Mouse (Mus musculus) embryonic facial prominence, embryonic 12.5 days (tissue): ENCODE data around the gene 6030408B16Rik. TPM values are rescaled to one million over a fixed set of nuclear protein-coding genes. Genes with fewer than 3 reads are reported as not detected.

Source experiments
- ATAC-seq: fragments of 200-750 bp; cut with Nextera tagmentation; 2 replicates; pipeline ENCODE4 v1.8.0; 2017; ENCODE audit not compliant: insufficient number of reproducible peaks, insufficient read depth, low FRiP score, low TSS enrichment
- H3K27ac ChIP-seq: fragments of 300-500 bp; sonication (generic); 2 replicates; pipeline ENCODE4 v1.5.1; 2016; ENCODE audit warnings: mild to moderate bottlenecking
- H3K27me3 ChIP-seq: fragments of 300-500 bp; sonication (generic); 2 replicates; pipeline ENCODE4 v1.6.1; 2016; ENCODE audit warnings: mild to moderate bottlenecking, moderate library complexity
- H3K36me3 ChIP-seq: fragments of 300-500 bp; sonication (generic); 2 replicates; pipeline ENCODE4 v1.6.1; 2016; ENCODE audit warnings: mild to moderate bottlenecking
- H3K4me1 ChIP-seq: fragments of 300-500 bp; sonication (generic); 2 replicates; pipeline ENCODE4 v1.6.1; 2016
- H3K4me2 ChIP-seq: fragments of 300-500 bp; sonication (generic); replicated peaks from 2 replicates; pipeline ENCODE4 v1.6.1; 2016; ENCODE audit warnings: mild to moderate bottlenecking, moderate library complexity
- H3K4me3 ChIP-seq: fragments of 300-500 bp; sonication (generic); 2 replicates; pipeline ENCODE4 v1.5.1; 2016; ENCODE audit warnings: mild to moderate bottlenecking
- H3K9ac ChIP-seq: fragments of 300-500 bp; sonication (generic); 2 replicates; pipeline ENCODE4 v1.6.1; 2016; ENCODE audit warnings: mild to moderate bottlenecking, moderate library complexity
- H3K9me3 ChIP-seq: fragments of 300-500 bp; sonication (generic); 2 replicates; pipeline ENCODE4 v1.6.1; 2016; ENCODE audit warnings: mild to moderate bottlenecking, moderate library complexity
- WGBS: fragments of 180-500 bp; shearing (Covaris S2); methylation state at CpG from one replicate; pipeline ENCODE4 v1.1.7; 2016; 5-methylcytosine and 5-hydroxymethylcytosine counted together
- polyA plus RNA-seq: library from polyadenylated mRNA; unstranded; fragments of >200 nt; fragmentation: Nextera tagmentation; extraction: Ambion mirVana; gene quantifications from 2 replicates; pipeline ENCODE4 v1.2.1, GENCODE M21; 2016

The 6030408B16Rik gene
- polyA plus RNA-seq, 1 experiment from 2014 or later, result 1.0 TPM

DNA sequence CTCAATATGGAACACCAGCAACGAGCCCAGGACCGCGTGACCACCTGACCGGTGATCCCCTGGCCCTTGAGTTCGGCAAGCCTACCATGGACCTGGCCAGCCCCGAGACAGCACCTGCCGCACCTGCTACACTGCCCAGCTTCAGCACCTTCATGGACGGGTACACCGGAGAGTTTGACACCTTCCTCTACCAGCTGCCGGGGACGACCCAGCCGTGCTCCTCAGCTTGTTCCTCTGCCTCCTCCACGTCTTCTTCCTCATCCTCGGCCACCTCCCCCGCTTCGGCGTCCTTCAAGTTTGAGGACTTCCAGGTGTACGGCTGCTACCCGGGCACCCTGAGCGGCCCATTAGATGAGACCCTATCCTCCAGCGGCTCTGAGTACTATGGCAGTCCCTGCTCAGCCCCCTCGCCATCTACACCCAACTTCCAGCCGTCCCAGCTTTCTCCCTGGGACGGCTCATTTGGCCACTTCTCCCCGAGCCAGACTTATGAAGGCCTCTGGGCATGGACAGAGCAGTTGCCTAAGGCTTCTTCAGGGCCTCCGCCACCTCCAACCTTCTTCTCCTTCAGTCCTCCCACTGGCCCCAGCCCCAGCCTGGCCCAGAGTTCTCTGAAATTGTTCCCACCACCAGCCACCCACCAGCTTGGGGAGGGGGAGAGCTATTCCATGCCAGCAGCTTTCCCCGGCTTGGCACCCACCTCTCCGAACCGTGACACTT lies 22.8 kb upstream of the 6030408B16Rik start:
- no peak for ATAC-seq
- H3K4me2 ChIP-seq, result no peak overlapping the region

DNA sequence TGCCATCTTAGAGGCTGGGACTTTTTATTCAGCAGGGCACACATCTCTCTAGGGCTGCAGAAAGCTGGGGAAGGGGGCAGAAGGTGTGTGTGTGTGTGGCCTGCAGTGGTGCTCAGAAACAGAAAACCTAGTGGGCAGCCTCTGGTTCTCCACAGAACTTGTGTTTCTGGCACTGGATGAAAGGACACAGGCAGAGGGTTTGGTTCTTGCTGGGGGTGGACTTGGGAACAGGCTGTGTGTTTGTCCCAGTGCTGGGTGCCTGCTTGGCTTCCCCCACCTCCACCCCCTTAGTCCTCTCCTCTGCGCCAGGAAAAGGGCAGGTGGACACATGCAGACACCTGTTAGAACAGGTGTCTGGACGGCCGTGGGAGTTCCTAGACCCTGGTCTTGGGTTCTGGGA lies 21.9 kb upstream of the 6030408B16Rik start:
- Histone ChIP-seq H3K4me3 (no peak overlapping the region), H3K36me3 (peaks cover 35% of the 10 kb centered on the region), H3K9ac (no peak overlapping the region), H3K27me3 (peaks cover 5% of the 10 kb centered on the region; the same call in 1 of the 2 replicates), H3K9me3 (no peaks in the 10 kb centered on the region), H3K4me1 (peaks cover 10% of the 10 kb centered on the region), H3K4me2 (no peak overlapping the region), H3K27ac (no peak overlapping the region)
- no peak for ATAC-seq
- 62% methylated on average over 3 of the region's 3 CpGs for WGBS

More for the DNA sequence above, 22.8 kb upstream of the 6030408B16Rik start:
- 91% methylated on average over 29 of the region's 29 CpGs for WGBS
- H3K4me1 ChIP-seq, result peaks cover 16% of the 10 kb centered on the region
- H3K4me3 ChIP-seq, result no peak overlapping the region
- peaks cover 5% of the 10 kb centered on the region; the same call in 1 of the 2 replicates for H3K27me3 ChIP-seq
- no peaks in the 10 kb centered on the region for H3K9me3 ChIP-seq
- H3K9ac ChIP-seq, result no peak overlapping the region
- no peak overlapping the region for H3K27ac ChIP-seq
- H3K36me3 ChIP-seq, result peaks cover 35% of the 10 kb centered on the region

DNA sequence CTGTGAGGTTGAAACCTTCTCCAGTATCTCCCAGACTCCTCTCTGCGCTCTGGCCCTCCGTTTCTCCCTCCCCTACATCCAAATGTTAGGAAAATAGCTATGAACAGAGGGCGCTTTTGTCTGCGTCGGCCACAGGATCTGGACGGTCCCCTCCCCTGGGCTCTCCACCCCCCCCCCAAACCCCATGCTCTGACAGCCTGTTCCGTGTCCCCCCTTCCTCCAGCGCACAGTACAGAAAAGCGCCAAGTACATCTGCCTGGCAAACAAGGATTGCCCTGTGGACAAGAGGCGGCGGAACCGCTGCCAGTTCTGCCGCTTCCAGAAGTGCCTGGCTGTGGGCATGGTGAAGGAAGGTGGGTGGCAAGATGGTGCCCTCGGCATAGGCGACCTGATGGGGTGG lies 21.5 kb upstream of the 6030408B16Rik start:
- Histone ChIP-seq H3K27me3 (peaks cover 5% of the 10 kb centered on the region; the same call in 1 of the 2 replicates), H3K9ac (no peak overlapping the region), H3K27ac (no peak overlapping the region), H3K4me3 (no peak overlapping the region), H3K4me2 (no peak overlapping the region), H3K36me3 (peaks cover 35% of the 10 kb centered on the region), H3K4me1 (peaks cover 8% of the 10 kb centered on the region), H3K9me3 (no peaks in the 10 kb centered on the region)
- WGBS, result 73% methylated on average over 15 of the region's 15 CpGs
- no peak for ATAC-seq

GRCm38 (mm10) chr15:101274380-101274779 lies 18.6 kb upstream of the 6030408B16Rik start:
- H3K9me3 ChIP-seq, result no peaks in the 10 kb centered on the region
- H3K4me1 ChIP-seq, result 0 out of 2 replicates have a peak, but pooled peaks cover 4% of the 10 kb centered on the region
- peaks cover 35% of the 10 kb centered on the region for H3K36me3 ChIP-seq
- H3K9ac ChIP-seq, result no peak overlapping the region
- no peak overlapping the region for H3K27ac ChIP-seq
- 69% methylated on average over 6 of the region's 6 CpGs for whole genome bisulfite sequencing
- H3K27me3 ChIP-seq, result no peaks in the 10 kb centered on the region
- no peak overlapping the region for H3K4me2 ChIP-seq
- H3K4me3 ChIP-seq, result no peak overlapping the region
- no peak for ATAC-seq

DNA sequence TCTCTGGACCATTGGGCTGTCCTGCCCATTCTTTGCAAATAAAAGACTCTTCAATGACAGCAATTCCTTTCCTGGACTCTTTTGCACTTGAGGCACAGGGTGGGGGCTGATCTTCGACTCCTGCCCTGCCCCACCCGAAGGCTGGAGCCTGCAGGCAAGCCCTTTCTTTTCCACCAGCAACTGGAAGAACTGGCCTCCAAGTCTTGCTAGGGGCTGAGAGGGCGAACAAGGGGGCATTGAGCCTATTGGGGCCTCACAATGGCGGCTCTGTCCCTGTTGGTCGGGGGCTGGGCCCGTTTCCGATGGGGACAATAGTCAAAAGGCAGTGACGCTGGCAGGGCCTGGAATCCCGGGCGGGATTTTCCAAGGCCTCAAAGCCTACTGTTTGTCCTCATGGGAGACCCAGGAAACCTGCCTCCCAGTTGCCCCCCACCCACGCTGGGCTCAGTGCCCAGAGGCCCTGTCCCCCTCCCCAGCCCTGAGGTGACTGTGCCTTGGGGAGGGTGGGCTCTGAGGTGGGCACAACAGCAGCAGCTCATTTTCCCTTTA lies 15.6 kb upstream of the 6030408B16Rik start:
- no peak overlapping the region for H3K4me2 ChIP-seq
- H3K4me1 ChIP-seq, result 0 out of 2 replicates have a peak, but pooled peaks cover 4% of the 10 kb centered on the region
- no peak for ATAC-seq
- 0 out of 2 replicates have a peak overlapping the region, but pooled peaks have one; percentile 23 for H3K27ac ChIP-seq
- peaks cover 17% of the 10 kb centered on the region for H3K36me3 ChIP-seq
- WGBS, result 26% methylated on average over 11 of the region's 11 CpGs
- H3K27me3 ChIP-seq, result no peaks in the 10 kb centered on the region
- no peak overlapping the region for H3K9ac ChIP-seq
- H3K9me3 ChIP-seq, result no peaks in the 10 kb centered on the region
- no peak overlapping the region for H3K4me3 ChIP-seq

- H3K27me3 ChIP-seq, result no peaks in the 10 kb centered on the region
- no peak overlapping the region for H3K4me2 ChIP-seq
- 45% methylated on average over 5 of the region's 5 CpGs for WGBS
- no peak for ATAC-seq
- H3K4me1 ChIP-seq, result 0 out of 2 replicates have a peak, but pooled peaks cover 7% of the 10 kb centered on the region
- H3K9ac ChIP-seq, result no peak overlapping the region
- no peak overlapping the region for H3K4me3 ChIP-seq
- H3K9me3 ChIP-seq, result no peaks in the 10 kb centered on the region
- H3K27ac ChIP-seq, result no peak overlapping the region
- H3K36me3 ChIP-seq, result 0 out of 2 replicates have a peak, but pooled peaks cover 7% of the 10 kb centered on the region
Measured at GRCm38 (mm10) chr15:101278589-101278988, 14.4 kb upstream of the 6030408B16Rik start.

- H3K9me3 ChIP-seq, result no peaks in the 10 kb centered on the region
- WGBS, result 62% methylated on average over 12 of the region's 12 CpGs
- H3K4me2 ChIP-seq, result no peak overlapping the region
- no peak overlapping the region for H3K9ac ChIP-seq
- ATAC-seq, result no peak
- H3K36me3 ChIP-seq, result no peaks in the 10 kb centered on the region
- no peaks in the 10 kb centered on the region for H3K27me3 ChIP-seq
- H3K4me3 ChIP-seq, result no peak overlapping the region
- no peak overlapping the region for H3K27ac ChIP-seq
- 0 out of 2 replicates have a peak, but pooled peaks cover 7% of the 10 kb centered on the region for H3K4me1 ChIP-seq
Measured at GRCm38 (mm10) chr15:101279430-101279999, 13.5 kb upstream of the 6030408B16Rik start.

DNA sequence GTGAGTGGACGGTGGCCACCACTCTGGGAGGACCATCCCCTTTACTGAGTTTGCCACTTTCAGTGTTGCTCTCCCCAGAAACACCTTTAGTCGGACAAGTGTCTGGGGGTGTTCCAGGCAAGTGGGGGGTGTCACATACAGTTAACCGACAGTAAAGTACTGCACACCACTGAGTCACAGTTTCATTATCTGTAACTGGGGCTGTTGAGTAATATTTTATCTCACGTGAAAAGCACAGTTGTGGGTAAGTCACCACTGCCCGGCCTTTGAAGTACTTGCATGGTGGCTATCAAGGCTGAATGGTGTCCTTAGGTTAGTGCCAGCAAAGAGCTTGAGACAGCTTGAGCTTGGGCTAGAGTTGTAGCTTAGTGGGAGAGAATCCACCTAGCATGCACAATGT lies 10.5 kb upstream of the 6030408B16Rik start:
- Histone ChIP-seq H3K27me3 (no peaks in the 10 kb centered on the region), H3K27ac (no peak overlapping the region), H3K9me3 (no peaks in the 10 kb centered on the region), H3K4me3 (no peak overlapping the region), H3K4me1 (peaks cover 15% of the 10 kb centered on the region), H3K9ac (no peak overlapping the region), H3K36me3 (peaks cover 11% of the 10 kb centered on the region), H3K4me2 (no peak overlapping the region)
- WGBS, result 85% methylated on average over 5 of the region's 5 CpGs
- no peak for ATAC-seq

- H3K27ac ChIP-seq, result peak overlapping the region; percentile 63; the same call in 1 of the 2 replicates
Measured at GRCm38 (mm10) chr15:101283183-101283910, 9.7 kb upstream of the 6030408B16Rik start.

DNA sequence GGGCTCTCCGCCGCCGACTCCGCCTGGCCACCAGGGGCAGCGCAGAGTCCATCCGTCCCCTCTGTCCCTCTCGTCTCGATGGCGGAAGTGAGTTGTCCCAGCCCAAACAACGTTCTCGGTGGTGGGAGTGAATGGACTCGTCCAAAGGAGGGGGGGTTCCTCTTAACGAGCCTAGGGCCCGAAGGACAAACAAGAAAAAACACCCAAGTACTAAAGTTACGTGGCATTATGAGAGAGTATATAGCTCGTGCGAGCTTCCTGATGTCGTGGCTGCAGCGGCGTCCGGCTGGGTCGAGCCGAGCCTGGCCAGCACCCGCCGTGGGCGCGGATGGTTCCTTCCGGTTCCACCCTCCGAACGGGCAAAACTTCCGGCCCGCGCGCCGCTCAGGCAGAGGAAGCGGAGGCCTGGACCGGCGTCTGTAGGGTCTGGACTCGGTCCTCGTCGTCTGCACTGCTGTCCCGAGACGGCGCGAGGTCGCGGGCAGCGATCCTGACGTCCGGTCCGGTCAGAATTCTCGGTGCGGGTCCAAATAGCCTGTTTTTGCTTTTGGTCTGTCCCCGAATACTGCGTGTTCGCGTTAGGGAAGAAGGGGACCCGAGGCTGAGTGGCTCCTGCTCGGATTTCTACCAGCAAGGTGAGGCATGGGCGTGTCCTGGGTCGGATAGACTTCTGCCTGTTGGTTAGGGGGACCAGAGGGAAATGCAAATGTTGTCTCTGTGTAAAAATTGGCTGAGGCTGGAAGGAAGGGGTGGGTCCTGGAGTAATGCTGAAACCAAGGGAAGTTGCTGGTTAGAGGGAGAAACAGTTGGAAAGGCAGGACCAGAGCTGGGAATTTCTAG lies 8.9 kb upstream of the 6030408B16Rik start, which contains the start of gene Atg101:
Gene Atg101, plus strand, starts transcription at position 362 of the 840 bp plus-strand sequence.
- ATAC-seq, result peak; percentile 65
- H3K36me3 ChIP-seq, result peaks cover 23% of the 10 kb centered on the region

More at GRCm38 (mm10) chr15:101283183-101283910, 9.7 kb upstream of the 6030408B16Rik start:
- Histone ChIP-seq H3K9me3 (no peaks in the 10 kb centered on the region), H3K4me3 (peak overlapping the region; percentile 89), H3K27me3 (no peaks in the 10 kb centered on the region), H3K4me2 (peak overlapping the region; percentile 88), H3K36me3 (peaks cover 16% of the 10 kb centered on the region), H3K9ac (peak overlapping the region; percentile 85; the same call in 1 of the 2 replicates), H3K4me1 (peaks cover 15% of the 10 kb centered on the region)
- no peak; the same call in 1 of the 2 replicates for ATAC-seq
- 2% methylated on average over 26 of the region's 26 CpGs for WGBS

More for the DNA sequence above, 8.9 kb upstream of the 6030408B16Rik start, which contains the start of gene Atg101:
- Histone ChIP-seq H3K9me3 (no peaks in the 10 kb centered on the region), H3K27ac (peak within 1 kb of the TSS; percentile 63; the same call in 1 of the 2 replicates), H3K27me3 (no peaks in the 10 kb centered on the region), H3K4me1 (peaks cover 12% of the 10 kb centered on the region), H3K4me3 (peak within 1 kb of the TSS; percentile 89), H3K4me2 (peak within 1 kb of the TSS; percentile 88), H3K9ac (peak within 1 kb of the TSS; percentile 85)
- under 1% methylated on average over 61 of the region's 61 CpGs for WGBS
